Mouse (Mus musculus): ENCODE data around the gene Kcnc4.

- TF ChIP-seq CTCF (IDR thresholded peaks at IDR 0.05; ENCODE audit: extremely low read depth, insufficient read length, insufficient replicate concordance, low read depth, low read length): no peak
- no peak for TF ChIP-seq POLR2A (IDR thresholded peaks at IDR 0.05; ENCODE audit: low read depth, low read length)
These were observed at the start of gene Kcnc4 for GRCm38 (mm10) chr3:107459196-107459772.
